Mouse (Mus musculus): ENCODE data around the gene Zc3h13.

DNA sequence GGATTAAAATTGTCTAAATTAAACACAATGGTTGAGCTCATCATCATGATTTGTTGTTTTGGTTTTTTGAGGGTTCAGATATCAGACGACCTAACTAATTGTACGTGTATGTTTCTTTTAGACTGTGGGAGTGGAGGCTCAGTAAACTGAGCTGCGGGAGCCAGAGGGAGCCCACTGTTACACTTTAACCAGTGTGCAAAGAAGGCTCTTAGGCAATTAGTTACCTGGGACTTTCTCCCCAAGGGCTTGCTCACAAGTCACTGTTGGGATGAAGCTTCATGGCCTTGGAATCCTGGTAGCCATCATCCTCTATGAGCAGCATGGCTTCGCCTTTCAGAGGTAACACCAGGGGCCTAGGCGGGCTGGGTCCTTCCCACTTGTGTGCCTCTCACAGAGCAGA is 42.1 kb upstream of the Zc3h13 start, which contains the start of gene Cpb2:
- no peak for TF ChIP-seq CTCF (IDR thresholded peaks at IDR 0.05; ENCODE audit: low read depth)
- no peak for TF ChIP-seq EP300 (IDR thresholded peaks at IDR 0.05; ENCODE audit: low read depth)
